ENCODE assay signal across 24 mouse cellular contexts in genomic region chr1:90114586-90114985, GRCm38 (mm10). TPM values are rescaled to one million over a fixed set of nuclear protein-coding genes. Genes with fewer than 3 reads are reported as not detected.
"Had no signal": no experiment of that assay in that cellular context is flagged by ENCODE, and none has a peak within 500 bp of the region (broad histone marks: within the 10 kb centered on the region; RNA-seq: fewer than 3 reads in every experiment).

No protein-coding gene starts in this region.

- H3K9me3 ChIP-seq: lung, embryonic 15.5 days; midbrain, embryonic 13.5 days; midbrain, embryonic 15.5 days; neural tube, embryonic 13.5 days; neural tube, embryonic 15.5 days had no signal

- H3K4me1 ChIP-seq: megakaryocyte, embryonic 14.5 days; midbrain, embryonic 13.5 days; midbrain, embryonic 15.5 days had no signal

- H3K27me3 ChIP-seq: lung, embryonic 15.5 days; megakaryocyte, embryonic 14.5 days; midbrain, embryonic 13.5 days; midbrain, embryonic 15.5 days; neural tube, embryonic 15.5 days had no signal

- H3K27ac ChIP-seq: lung, embryonic 15.5 days; macrophage; midbrain, embryonic 13.5 days; midbrain, embryonic 15.5 days; neural tube, embryonic 13.5 days; neural tube, embryonic 15.5 days had no signal

- H3K36me3 ChIP-seq: lung, embryonic 15.5 days; midbrain, embryonic 13.5 days; midbrain, embryonic 15.5 days; neural tube, embryonic 13.5 days; neural tube, embryonic 15.5 days had no signal

- H3K4me3 ChIP-seq: lung, embryonic 15.5 days; megakaryocyte, embryonic 14.5 days; midbrain, embryonic 13.5 days; midbrain, embryonic 15.5 days; myocyte; neural tube, embryonic 13.5 days; neural tube, embryonic 15.5 days had no signal

- H3K9ac ChIP-seq: liver, postnatal 0 days; lung, embryonic 15.5 days; midbrain, embryonic 13.5 days; midbrain, embryonic 15.5 days; neural tube, embryonic 13.5 days; neural tube, embryonic 15.5 days had no signal

- H3K4me2 ChIP-seq: lung, embryonic 15.5 days; midbrain, embryonic 11.5 days; midbrain, embryonic 13.5 days; midbrain, embryonic 15.5 days; neural tube, embryonic 13.5 days; neural tube, embryonic 15.5 days had no signal

- DNase-seq: liver, postnatal 0 days; lung, adult 2 months; lung, postnatal 14 days; lung, postnatal 36 days; right cerebral cortex, adult 18-20 months; right cerebral cortex, postnatal 25 days; right cerebral cortex, postnatal 4 days; spleen, adult 18-20 months; thymus, adult 18-20 months; thymus, postnatal 14 days; thymus, postnatal 36 days had no signal

- ATAC-seq: liver, postnatal 0 days; lung, postnatal 0 days; midbrain, embryonic 13.5 days; midbrain, embryonic 15.5 days had no signal

RNA-seq across cellular contexts. Expression of gene Iqca, which starts 38.6 kb away (rescaled TPM):
- polyA plus RNA-seq: macrophage; neural tube, embryonic 13.5 days; small intestine, adult 2 months; stomach, embryonic 14.5 days; stomach, embryonic 16.5 days had no signal
